Mouse (Mus musculus) liver, embryonic 12.5 days (tissue): ENCODE measurements around the gene Oas1e. TPM values are rescaled to one million over a fixed set of nuclear protein-coding genes. Genes with fewer than 3 reads are reported as not detected.
"Not testable (repeated sequence)": the region's sequence is repeated elsewhere in the genome, so short reads cannot be mapped to it uniquely, and the experiment has no call there.

Source experiments
- ATAC-seq: fragments of 200-750 bp; cut with Nextera tagmentation; 2 replicates; pipeline ENCODE4 v1.8.0; 2017; ENCODE audit warnings: moderate number of reproducible peaks, mild to moderate bottlenecking, moderate library complexity
- H3K27ac ChIP-seq: fragments of 300-500 bp; sonication (generic); 2 replicates; pipeline ENCODE4 v1.5.1; 2016; ENCODE audit warnings: mild to moderate bottlenecking
- H3K27me3 ChIP-seq: fragments of 300-500 bp; sonication (generic); replicated peaks from 2 replicates; pipeline ENCODE4 v1.6.1; 2016; ENCODE audit warnings: mild to moderate bottlenecking, moderate library complexity
- H3K36me3 ChIP-seq: fragments of 300-500 bp; sonication (generic); 2 replicates; pipeline ENCODE4 v1.6.1; 2016; ENCODE audit warnings: mild to moderate bottlenecking, moderate library complexity
- H3K4me1 ChIP-seq: fragments of 300-500 bp; sonication (generic); 2 replicates; pipeline ENCODE4 v1.6.1; 2016
- H3K4me2 ChIP-seq: fragments of 300-500 bp; sonication (generic); 2 replicates; pipeline ENCODE4 v1.6.1; 2016; ENCODE audit warnings: mild to moderate bottlenecking, moderate library complexity
- H3K4me3 ChIP-seq: fragments of 300-500 bp; sonication (generic); 2 replicates; pipeline ENCODE4 v1.5.1; 2016; ENCODE audit warnings: mild to moderate bottlenecking, moderate library complexity
- H3K9ac ChIP-seq: fragments of 300-500 bp; sonication (generic); 2 replicates; pipeline ENCODE4 v1.6.1; 2016; ENCODE audit warnings: mild to moderate bottlenecking, moderate library complexity
- H3K9me3 ChIP-seq: fragments of 300-500 bp; sonication (generic); replicated peaks from 2 replicates; pipeline ENCODE4 v1.6.1; 2016; ENCODE audit warnings: mild to moderate bottlenecking, moderate library complexity
- WGBS: fragments of 180-500 bp; shearing (Covaris S2); methylation state at CpG from one replicate; pipeline ENCODE4 v1.1.7; 2016; ENCODE audit not compliant: insufficient replicate concordance; 5-methylcytosine and 5-hydroxymethylcytosine counted together
- polyA plus RNA-seq: library from polyadenylated mRNA; unstranded; fragments of >200 nt; fragmentation: Nextera tagmentation; extraction: Ambion mirVana; gene quantifications from 2 replicates; pipeline ENCODE4 v1.2.1, GENCODE M21; 2016

The Oas1e gene
- polyA plus RNA-seq, 1 experiment from 2014 or later = not detected

GRCm38 (mm10) chr5:120803596-120803995 is 8.3 kb upstream of the Oas1e start:
- no peak for ATAC-seq
- H3K4me3 ChIP-seq = no peak overlapping the region
- WGBS = 27% methylated on average over 2 of the region's 2 CpGs
- H3K9ac ChIP-seq = no peak overlapping the region
- H3K36me3 ChIP-seq = no peaks in the 10 kb centered on the region
- no peak overlapping the region for H3K27ac ChIP-seq
- H3K4me1 ChIP-seq = no peaks in the 10 kb centered on the region
- no peaks in the 10 kb centered on the region for H3K27me3 ChIP-seq
- no peaks in the 10 kb centered on the region for H3K9me3 ChIP-seq
- H3K4me2 ChIP-seq = no peak overlapping the region

GRCm38 (mm10) chr5:120798943-120799342 is 3.6 kb upstream of the Oas1e start:
- H3K36me3 ChIP-seq, H3K27ac ChIP-seq, H3K27me3 ChIP-seq, H3K9me3 ChIP-seq, H3K9ac ChIP-seq, ATAC-seq, H3K4me2 ChIP-seq, H3K4me1 ChIP-seq, H3K4me3 ChIP-seq: not testable (repeated sequence)
- 60% methylated on average over 2 of the region's 2 CpGs for WGBS

GRCm38 (mm10) chr5:120798147-120798546 is 2.8 kb upstream of the Oas1e start:
- not testable (repeated sequence) for H3K4me2 ChIP-seq, H3K4me3 ChIP-seq, H3K4me1 ChIP-seq, H3K9me3 ChIP-seq, H3K27me3 ChIP-seq, H3K27ac ChIP-seq, H3K36me3 ChIP-seq, ATAC-seq, H3K9ac ChIP-seq
- 66% methylated on average over 5 of the region's 5 CpGs for WGBS

- no peaks in the 10 kb centered on the region for H3K36me3 ChIP-seq
- 22% methylated on average over 2 of the region's 2 CpGs for WGBS
- H3K9ac ChIP-seq = no peak overlapping the region
- H3K4me2 ChIP-seq = no peak overlapping the region
- no peak overlapping the region for H3K4me3 ChIP-seq
- H3K4me1 ChIP-seq = no peaks in the 10 kb centered on the region
- H3K9me3 ChIP-seq = no peaks in the 10 kb centered on the region
- 0 out of 2 replicates have a peak, but pooled peaks cover 3% of the 10 kb centered on the region for H3K27me3 ChIP-seq
- no peak overlapping the region for H3K27ac ChIP-seq
- ATAC-seq = no peak
These were observed 2.3 kb downstream of the Oas1e start for GRCm38 (mm10) chr5:120793043-120793442.

GRCm38 (mm10) chr5:120787042-120787441 is 8.3 kb downstream of the Oas1e start:
- Histone ChIP-seq H3K27ac (no peak overlapping the region), H3K4me1 (no peaks in the 10 kb centered on the region), H3K4me2 (no peak overlapping the region), H3K27me3 (0 out of 2 replicates have a peak, but pooled peaks cover 3% of the 10 kb centered on the region), H3K9ac (no peak overlapping the region), H3K36me3 (no peaks in the 10 kb centered on the region), H3K9me3 (no peaks in the 10 kb centered on the region), H3K4me3 (no peak overlapping the region)
- ATAC-seq = no peak
- WGBS = 17% methylated on average over 3 of the region's 3 CpGs

- no peak for ATAC-seq
- WGBS = 55% methylated on average over 2 of the region's 2 CpGs
- no peaks in the 10 kb centered on the region; the same call in 1 of the 2 replicates for H3K27me3 ChIP-seq
These were observed 12.9 kb downstream of the Oas1e start for GRCm38 (mm10) chr5:120782446-120782845.

GRCm38 (mm10) chr5:120781646-120782045 is 13.7 kb downstream of the Oas1e start:
- Histone ChIP-seq H3K36me3 (no peaks in the 10 kb centered on the region), H3K9ac (no peak overlapping the region), H3K27ac (no peak overlapping the region), H3K4me2 (no peak overlapping the region), H3K9me3 (no peaks in the 10 kb centered on the region), H3K4me3 (no peak overlapping the region), H3K27me3 (no peaks in the 10 kb centered on the region; the same call in 1 of the 2 replicates), H3K4me1 (no peaks in the 10 kb centered on the region)
- ATAC-seq = no peak
- WGBS = 86% methylated on average over 1 of the region's 1 CpGs

More at GRCm38 (mm10) chr5:120782446-120782845, 12.9 kb downstream of the Oas1e start:
- H3K36me3 ChIP-seq = no peaks in the 10 kb centered on the region
- H3K4me1 ChIP-seq = no peaks in the 10 kb centered on the region
- H3K4me2 ChIP-seq = no peak overlapping the region
- H3K4me3 ChIP-seq = no peak overlapping the region
- no peak overlapping the region for H3K9ac ChIP-seq
- no peaks in the 10 kb centered on the region for H3K9me3 ChIP-seq
- no peak overlapping the region for H3K27ac ChIP-seq

GRCm38 (mm10) chr5:120779922-120780321 is 15.4 kb downstream of the Oas1e start:
- Histone ChIP-seq H3K36me3 (no peaks in the 10 kb centered on the region), H3K4me3 (no peak overlapping the region), H3K9me3 (no peaks in the 10 kb centered on the region)

GRCm38 (mm10) chr5:120778941-120779340 is 16.4 kb downstream of the Oas1e start:
- no peak overlapping the region for H3K4me3 ChIP-seq
- H3K4me2 ChIP-seq = no peak overlapping the region
- H3K27ac ChIP-seq = no peak overlapping the region
- 0 out of 2 replicates have a peak, but pooled peaks cover 4% of the 10 kb centered on the region for H3K4me1 ChIP-seq
- H3K36me3 ChIP-seq = no peaks in the 10 kb centered on the region
- WGBS = 10% methylated on average over 2 of the region's 2 CpGs
- H3K27me3 ChIP-seq = no peaks in the 10 kb centered on the region; the same call in 1 of the 2 replicates
- H3K9ac ChIP-seq = no peak overlapping the region
- ATAC-seq = no peak
- H3K9me3 ChIP-seq = no peaks in the 10 kb centered on the region

More at GRCm38 (mm10) chr5:120779922-120780321, 15.4 kb downstream of the Oas1e start:
- 0 out of 2 replicates have a peak, but pooled peaks cover 4% of the 10 kb centered on the region for H3K4me1 ChIP-seq
- 28% methylated on average over 3 of the region's 3 CpGs for WGBS
- H3K4me2 ChIP-seq = no peak overlapping the region
- no peak overlapping the region for H3K9ac ChIP-seq
- H3K27me3 ChIP-seq = no peaks in the 10 kb centered on the region; the same call in 1 of the 2 replicates
- ATAC-seq = no peak
- no peak overlapping the region for H3K27ac ChIP-seq

- ATAC-seq = no peak
- H3K27ac ChIP-seq = no peak within 1 kb of the TSS
- 0 out of 2 replicates have a peak, but pooled peaks cover 4% of the 10 kb centered on the region for H3K4me1 ChIP-seq
- no peaks in the 10 kb centered on the region for H3K36me3 ChIP-seq
- no peak within 1 kb of the TSS for H3K4me3 ChIP-seq
- H3K9ac ChIP-seq = no peak within 1 kb of the TSS
- no peak within 1 kb of the TSS for H3K4me2 ChIP-seq
- H3K9me3 ChIP-seq = no peaks in the 10 kb centered on the region
- WGBS = 60% methylated on average over 9 of the region's 9 CpGs
- no peaks in the 10 kb centered on the region; the same call in 1 of the 2 replicates for H3K27me3 ChIP-seq
These were observed 17.9 kb downstream of the Oas1e start, which contains the start of gene Oas3 for GRCm38 (mm10) chr5:120777478-120777877. Gene Oas3 (minus strand): TSS chr5:120777661.

- no peak overlapping the region for H3K4me2 ChIP-seq
- no peak for ATAC-seq
- 0 out of 2 replicates have a peak, but pooled peaks cover 4% of the 10 kb centered on the region for H3K4me1 ChIP-seq
- WGBS = 55% methylated on average over 5 of the region's 5 CpGs
- H3K27me3 ChIP-seq = no peaks in the 10 kb centered on the region; the same call in 1 of the 2 replicates
- H3K36me3 ChIP-seq = no peaks in the 10 kb centered on the region
- no peaks in the 10 kb centered on the region for H3K9me3 ChIP-seq
- no peak overlapping the region for H3K9ac ChIP-seq
- H3K4me3 ChIP-seq = no peak overlapping the region
- H3K27ac ChIP-seq = no peak overlapping the region
These were observed 18.5 kb downstream of the Oas1e start for GRCm38 (mm10) chr5:120776801-120777200.

- H3K4me3 ChIP-seq = no peak overlapping the region
- ATAC-seq = 0 out of 2 replicates have a peak, but pooled peaks have one; percentile 46
- H3K27me3 ChIP-seq = no peaks in the 10 kb centered on the region; the same call in 1 of the 2 replicates
- H3K4me2 ChIP-seq = no peak overlapping the region; the same call in 1 of the 2 replicates
- no peak overlapping the region for H3K9ac ChIP-seq
- no peak overlapping the region for H3K27ac ChIP-seq
- WGBS = 19% methylated on average over 14 of the region's 14 CpGs
- no peaks in the 10 kb centered on the region for H3K36me3 ChIP-seq
- no peaks in the 10 kb centered on the region for H3K9me3 ChIP-seq
- H3K4me1 ChIP-seq = 0 out of 2 replicates have a peak, but pooled peaks cover 4% of the 10 kb centered on the region
These were observed 19.9 kb downstream of the Oas1e start for GRCm38 (mm10) chr5:120775287-120775985.
